ENCODE assay signal across 8 mouse cellular contexts in genomic region chr14:21987660-21988576, GRCm38 (mm10). TPM values are rescaled to one million over a fixed set of nuclear protein-coding genes. Genes with fewer than 3 reads are reported as not detected.
DNase-seq lines count a peak whose midpoint lies in the region; ATAC-seq and TF ChIP-seq lines count a peak whose summit lies in the region.

No protein-coding gene starts in this region.

- no peaks in the 10 kb centered on the region for H3K27me3 ChIP-seq in C2C12 (ENCODE audit: control insufficient read depth, insufficient read depth, insufficient read length)
- peaks cover 79% of the 10 kb centered on the region for H3K27me3 ChIP-seq in forebrain, embryonic 12.5 days
- H3K27me3 ChIP-seq in heart, embryonic 16.5 days (ENCODE audit: control insufficient read depth, insufficient read depth, low read length), result peaks cover 41% of the 10 kb centered on the region
- peaks cover 95% of the 10 kb centered on the region for H3K27me3 ChIP-seq in liver, postnatal 0 days (ENCODE audit: insufficient read depth, low read length)
- H3K27me3 ChIP-seq in neural tube, embryonic 14.5 days (ENCODE audit: control insufficient read depth, insufficient read depth, low read length), result no peaks in the 10 kb centered on the region

- H3K36me3 ChIP-seq in C2C12 (ENCODE audit: control insufficient read depth, insufficient read depth), result no peaks in the 10 kb centered on the region
- no peaks in the 10 kb centered on the region for H3K36me3 ChIP-seq in forebrain, embryonic 12.5 days (replicated peaks)
- no peaks in the 10 kb centered on the region for H3K36me3 ChIP-seq in heart, embryonic 16.5 days (ENCODE audit: control insufficient read depth, insufficient read depth)
- H3K36me3 ChIP-seq in liver, postnatal 0 days (replicated peaks; ENCODE audit: insufficient read depth, low read length), result no peaks in the 10 kb centered on the region
- no peaks in the 10 kb centered on the region for H3K36me3 ChIP-seq in neural tube, embryonic 14.5 days (ENCODE audit: control insufficient read depth, insufficient read depth, low read length)

- ATAC-seq in forebrain, embryonic 12.5 days (ENCODE audit: low FRiP score), result peak; percentile 83
- peak; percentile 87 for ATAC-seq in heart, embryonic 16.5 days (replicated peaks; ENCODE audit: extremely low read depth, insufficient read depth, low FRiP score)
- peak; percentile 63 for ATAC-seq in liver, postnatal 0 days
- peak; percentile 83 for ATAC-seq in neural tube, embryonic 14.5 days (ENCODE audit: low read depth)

- DNase-seq in brain, embryonic 14.5 days (ENCODE audit: low read depth), result peak; percentile 99
- peak; percentile 93 for DNase-seq in layer of hippocampus, adult 11-12 months (ENCODE audit: low spot score)
- peak; percentile 66 for DNase-seq in liver, postnatal 0 days
- peak; percentile 43 for DNase-seq in thymus, postnatal 0 days (ENCODE audit: low spot score)

- under 1% methylated on average over 71 of the region's 74 CpGs for WGBS in forebrain, embryonic 12.5 days
- WGBS in heart, embryonic 16.5 days, result under 1% methylated on average over 74 of the region's 74 CpGs
- under 1% methylated on average over 68 of the region's 74 CpGs for WGBS in liver, postnatal 0 days (ENCODE audit: insufficient replicate concordance)
- WGBS in neural tube, embryonic 14.5 days, result under 1% methylated on average over 74 of the region's 74 CpGs

- H3ac ChIP-seq in C2C12 (ENCODE audit: control insufficient read depth, insufficient read length, low read depth), result peak overlapping the region; percentile 87

- H3K27ac ChIP-seq in forebrain, embryonic 12.5 days, result peak overlapping the region; percentile 95
- H3K27ac ChIP-seq in heart, embryonic 16.5 days (ENCODE audit: low read length), result peak overlapping the region; percentile 80
- H3K27ac ChIP-seq in liver, postnatal 0 days (ENCODE audit: low read depth), result peak overlapping the region; percentile 49
- H3K27ac ChIP-seq in neural tube, embryonic 14.5 days (ENCODE audit: low read depth, low read length), result peak overlapping the region; percentile 97

- no peak for TF ChIP-seq CTCF in C2C12 (IDR thresholded peaks at IDR 0.05; ENCODE audit: control insufficient read depth, insufficient read depth, insufficient read length)
- TF ChIP-seq CTCF in brain, embryonic 14.5 days (IDR thresholded peaks at IDR 0.05; ENCODE audit: borderline replicate concordance, extremely low read depth, insufficient read depth, insufficient read length), result no peak
- TF ChIP-seq CTCF in liver, postnatal 0 days (IDR thresholded peaks at IDR 0.05; ENCODE audit: low read depth), result no peak

- H3K4me2 ChIP-seq in forebrain, embryonic 12.5 days, result peak overlapping the region; percentile 93
- peak overlapping the region; percentile 83 for H3K4me2 ChIP-seq in heart, embryonic 16.5 days (ENCODE audit: low read depth, low read length)
- peak overlapping the region; percentile 64 for H3K4me2 ChIP-seq in liver, postnatal 0 days (ENCODE audit: low read depth, low read length)
- peak overlapping the region; percentile 81 for H3K4me2 ChIP-seq in neural tube, embryonic 14.5 days (ENCODE audit: low read depth, low read length)

- peak; percentile 77 for TF ChIP-seq POLR2A in brain, embryonic 14.5 days (IDR thresholded peaks at IDR 0.05; ENCODE audit: borderline replicate concordance, extremely low read depth, insufficient read depth, insufficient read length, poor library complexity, severe bottlenecking)

- no peak for TF ChIP-seq EP300 in liver, postnatal 0 days (IDR thresholded peaks at IDR 0.05; ENCODE audit: low read depth)

- H3K9me3 ChIP-seq in forebrain, embryonic 12.5 days, result no peaks in the 10 kb centered on the region
- no peaks in the 10 kb centered on the region for H3K9me3 ChIP-seq in heart, embryonic 16.5 days (replicated peaks; ENCODE audit: control insufficient read depth, low read length)
- no peaks in the 10 kb centered on the region for H3K9me3 ChIP-seq in liver, postnatal 0 days (ENCODE audit: low read length)
- no peaks in the 10 kb centered on the region for H3K9me3 ChIP-seq in neural tube, embryonic 14.5 days (ENCODE audit: control insufficient read depth, low read length)

- H3K79me2 ChIP-seq in C2C12 (ENCODE audit: control insufficient read depth, insufficient read depth), result peaks cover 7% of the 10 kb centered on the region

- peaks cover 68% of the 10 kb centered on the region for H3K4me1 ChIP-seq in forebrain, embryonic 12.5 days
- H3K4me1 ChIP-seq in heart, embryonic 16.5 days (ENCODE audit: control insufficient read depth, insufficient read depth, low read length), result peaks cover 25% of the 10 kb centered on the region
- H3K4me1 ChIP-seq in liver, postnatal 0 days (ENCODE audit: insufficient read depth), result peaks cover 21% of the 10 kb centered on the region
- H3K4me1 ChIP-seq in neural tube, embryonic 14.5 days (ENCODE audit: control insufficient read depth, insufficient read depth, low read length), result peaks cover 11% of the 10 kb centered on the region

- H3K79me3 ChIP-seq in C2C12 (ENCODE audit: low read depth), result no peaks in the 10 kb centered on the region

- H3K4me3 ChIP-seq in C2C12 (ENCODE audit: insufficient read depth, poor library complexity, severe bottlenecking), result peak overlapping the region; percentile 52
- peak overlapping the region; percentile 80 for H3K4me3 ChIP-seq in forebrain, embryonic 12.5 days (replicated peaks)
- peak overlapping the region; percentile 66 for H3K4me3 ChIP-seq in heart, embryonic 16.5 days (ENCODE audit: low read length)
- H3K4me3 ChIP-seq in liver, postnatal 0 days (ENCODE audit: low read depth, low read length), result peak overlapping the region; percentile 55
- H3K4me3 ChIP-seq in neural tube, embryonic 14.5 days (ENCODE audit: low read depth, low read length), result peak overlapping the region; percentile 84

- peak overlapping the region; percentile 90 for H3K9ac ChIP-seq in forebrain, embryonic 12.5 days
- peak overlapping the region; percentile 75 for H3K9ac ChIP-seq in heart, embryonic 16.5 days (ENCODE audit: low read length)
- H3K9ac ChIP-seq in liver, postnatal 0 days (replicated peaks), result peak overlapping the region; percentile 40; the same call in 1 of the 2 replicates
- peak overlapping the region; percentile 84 for H3K9ac ChIP-seq in neural tube, embryonic 14.5 days (replicated peaks; ENCODE audit: low read depth, low read length)

TF ChIP-seq in C2C12, 6 proteins besides CTCF, POLR2A, EP300 and RAD21:
- peak; percentile 87 for TF ChIP-seq USF1 (IDR thresholded peaks at IDR 0.05; ENCODE audit: low read depth)
- TF ChIP-seq MYOD1 (IDR thresholded peaks at IDR 0.05; ENCODE audit: control insufficient read depth, insufficient read length, low read depth), result no peak
TF ChIP-seq in C2C12: peak in this region for 1.

RNA-seq across cellular contexts. Expression of gene Zfp503, which starts 1.5 kb away (rescaled TPM):
- polyA plus RNA-seq in C2C12 (2012; fragmentation: generic; extraction: Trizol), result 5.3 TPM
- 19.1 and 26.3 TPM in 2 replicates for polyA plus RNA-seq in brain, embryonic 14.5 days (2012; rRNA removed)
- polyA plus RNA-seq in forebrain, embryonic 12.5 days (2016; fragmentation: Nextera tagmentation; extraction: Ambion mirVana), result 10.9 and 13.8 TPM in 2 replicates
- polyA plus RNA-seq in heart, embryonic 16.5 days (2015; fragmentation: Nextera tagmentation; extraction: Ambion mirVana), result 1.9 and 2.9 TPM in 2 replicates
- polyA plus RNA-seq in liver, postnatal 0 days (2015; fragmentation: Nextera tagmentation; extraction: Ambion mirVana), result 0.99 and 1.1 TPM in 2 replicates
- 7.0 TPM in 2 replicates for polyA plus RNA-seq in neural tube, embryonic 14.5 days (2014; fragmentation: Nextera tagmentation; extraction: Ambion mirVana)
- polyA plus RNA-seq in thymus, postnatal 0 days (2015; fragmentation: Nextera tagmentation; extraction: Ambion mirVana), result 3.0 and 3.2 TPM in 2 replicates

RNA-seq across cellular contexts. Expression of gene Lrmda, which starts 31.6 kb away (rescaled TPM):
- not detected for polyA plus RNA-seq in C2C12 (2012; fragmentation: generic; extraction: Trizol)
- polyA plus RNA-seq in brain, embryonic 14.5 days (2012; rRNA removed), result not detected in 2 replicates
- polyA plus RNA-seq in forebrain, embryonic 12.5 days (2016; fragmentation: Nextera tagmentation; extraction: Ambion mirVana), result 0.22 TPM in 1 of 2 replicates, not detected in the other
- polyA plus RNA-seq in heart, embryonic 16.5 days (2015; fragmentation: Nextera tagmentation; extraction: Ambion mirVana), result 0.34 and 0.55 TPM in 2 replicates
- polyA plus RNA-seq in liver, postnatal 0 days (2015; fragmentation: Nextera tagmentation; extraction: Ambion mirVana), result 0.15 and 0.28 TPM in 2 replicates
- 0.28 and 0.35 TPM in 2 replicates for polyA plus RNA-seq in neural tube, embryonic 14.5 days (2014; fragmentation: Nextera tagmentation; extraction: Ambion mirVana)
- 0.21 and 0.32 TPM in 2 replicates for polyA plus RNA-seq in thymus, postnatal 0 days (2015; fragmentation: Nextera tagmentation; extraction: Ambion mirVana)

Comparison
In these comparisons a context has a peak if more than half of its experiments do, and no peak if none do; other contexts are left out.
1. Peak in every context shown above with its lines: DNase-seq, ATAC-seq, H3K4me3 ChIP-seq and H3K27ac ChIP-seq.
2. DNase-seq: peak in every context shown above with its lines; median percentile 99 in brain, embryonic 14.5 days; 93 in layer of hippocampus, adult 11-12 months; 66 in liver, postnatal 0 days; 43 in thymus, postnatal 0 days.
3. H3K9ac ChIP-seq: peak in every context shown above with its lines; median percentile 90 in forebrain, embryonic 12.5 days; 84 in neural tube, embryonic 14.5 days; 75 in heart, embryonic 16.5 days; 40 in liver, postnatal 0 days.